Mouse (Mus musculus): ENCODE measurements around the gene Fkbp8.

Fkbp8 gene

GRCm38 (mm10) chr8:70555079-70555747 lies 27.7 kb downstream of the Fkbp8 start:
- no peak for DNase-seq (ENCODE audit: low spot score in 2 of 2)

GRCm38 (mm10) chr8:70558334-70558733 lies 30.8 kb downstream of the Fkbp8 start:
- DNase-seq (ENCODE audit: low spot score in 2 of 2) = no peak

GRCm38 (mm10) chr8:70558983-70559382 lies 31.5 kb downstream of the Fkbp8 start:
- no peak for DNase-seq (ENCODE audit: low spot score in 2 of 2)

- DNase-seq (ENCODE audit: low spot score in 2 of 2) = peak in 1 of 2 experiments; percentile 35
Measured at GRCm38 (mm10) chr8:70560096-70560495, 32.6 kb downstream of the Fkbp8 start.

- no peak for DNase-seq (ENCODE audit: low spot score in 2 of 2)
Measured at GRCm38 (mm10) chr8:70560564-70560963, 33.0 kb downstream of the Fkbp8 start.

- no peak for DNase-seq (ENCODE audit: low spot score in 2 of 2)
Measured at GRCm38 (mm10) chr8:70561357-70561756, 33.8 kb downstream of the Fkbp8 start.

- no peak for DNase-seq (ENCODE audit: low spot score in 2 of 2)
Measured at GRCm38 (mm10) chr8:70561809-70562535, 34.4 kb downstream of the Fkbp8 start.

- DNase-seq (ENCODE audit: low spot score in 2 of 2) = no peak
Measured at GRCm38 (mm10) chr8:70562802-70563201, 35.3 kb downstream of the Fkbp8 start.

GRCm38 (mm10) chr8:70563763-70564387 lies 36.4 kb downstream of the Fkbp8 start:
- no peak for DNase-seq (ENCODE audit: low spot score in 2 of 2)

- no peak for DNase-seq (ENCODE audit: low spot score in 2 of 2)
Measured at GRCm38 (mm10) chr8:70564696-70565235, 37.2 kb downstream of the Fkbp8 start.

- DNase-seq (ENCODE audit: low spot score in 2 of 2) = peak in 1 of 2 experiments; percentile 19
Measured at GRCm38 (mm10) chr8:70565561-70565960, 38.0 kb downstream of the Fkbp8 start.

GRCm38 (mm10) chr8:70570360-70570759 lies 42.8 kb downstream of the Fkbp8 start:
- no peak for DNase-seq (ENCODE audit: low spot score in 2 of 2)

GRCm38 (mm10) chr8:70570990-70571389 lies 43.5 kb downstream of the Fkbp8 start:
- no peak for DNase-seq (ENCODE audit: low spot score in 2 of 2)

GRCm38 (mm10) chr8:70574302-70574701 lies 46.8 kb downstream of the Fkbp8 start:
- DNase-seq (ENCODE audit: low spot score in 2 of 2) = no peak

GRCm38 (mm10) chr8:70574915-70575314 lies 47.4 kb downstream of the Fkbp8 start:
- DNase-seq (ENCODE audit: low spot score in 2 of 2) = no peak

GRCm38 (mm10) chr8:70577207-70577606 lies 49.7 kb downstream of the Fkbp8 start:
- DNase-seq (ENCODE audit: low spot score in 2 of 2) = no peak

GRCm38 (mm10) chr8:70583476-70584387 lies 56.2 kb downstream of the Fkbp8 start:
- DNase-seq (ENCODE audit: low spot score in 2 of 2) = no peak

GRCm38 (mm10) chr8:70584606-70585257 lies 57.2 kb downstream of the Fkbp8 start:
- DNase-seq (ENCODE audit: low spot score in 2 of 2) = no peak

Data from spleen, postnatal 14 days (tissue).